Mouse (Mus musculus) cerebellum, postnatal 36 days (tissue): ENCODE results near the gene Il17rc.

Source experiments
- DNase-seq, 2 experiments: peaks; one replicate each; pipeline ENCODE4 v3.0.0; 2021 to 2022; ENCODE audit warnings: mixed read lengths in 2 of 2

The Il17rc gene

DNA sequence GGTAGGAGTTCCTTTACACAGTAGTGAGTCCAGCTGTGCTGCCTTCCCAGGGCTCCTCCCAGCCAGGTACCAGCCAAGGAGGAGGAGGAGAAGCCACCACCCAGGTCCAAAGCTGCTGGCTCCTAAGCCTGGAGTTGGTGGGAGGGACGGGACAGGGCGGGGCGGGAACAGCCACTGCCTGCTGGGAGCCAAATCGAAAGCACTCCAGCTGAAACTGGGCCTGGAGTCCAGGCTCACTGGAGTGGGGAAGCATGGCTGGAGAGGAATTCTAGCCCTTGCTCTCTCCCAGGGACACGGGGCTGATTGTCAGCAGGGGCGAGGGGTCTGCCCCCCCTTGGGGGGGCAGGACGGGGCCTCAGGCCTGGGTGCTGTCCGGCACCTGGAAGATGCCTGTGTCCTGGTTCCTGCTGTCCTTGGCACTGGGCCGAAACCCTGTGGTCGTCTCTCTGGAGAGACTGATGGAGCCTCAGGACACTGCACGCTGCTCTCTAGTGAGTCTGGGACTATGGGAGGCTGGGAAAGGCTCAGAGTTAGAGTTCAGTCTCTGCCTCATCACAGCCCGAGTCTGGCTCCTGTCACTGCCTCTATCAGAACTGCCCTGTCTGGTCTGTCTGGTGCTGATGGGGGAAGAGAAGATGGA is at the start of gene Il17rc:
TSS of gene Il17rc (plus strand) at position 131 of the 640 bp plus-strand sequence.
- DNase-seq = no peak

DNA sequence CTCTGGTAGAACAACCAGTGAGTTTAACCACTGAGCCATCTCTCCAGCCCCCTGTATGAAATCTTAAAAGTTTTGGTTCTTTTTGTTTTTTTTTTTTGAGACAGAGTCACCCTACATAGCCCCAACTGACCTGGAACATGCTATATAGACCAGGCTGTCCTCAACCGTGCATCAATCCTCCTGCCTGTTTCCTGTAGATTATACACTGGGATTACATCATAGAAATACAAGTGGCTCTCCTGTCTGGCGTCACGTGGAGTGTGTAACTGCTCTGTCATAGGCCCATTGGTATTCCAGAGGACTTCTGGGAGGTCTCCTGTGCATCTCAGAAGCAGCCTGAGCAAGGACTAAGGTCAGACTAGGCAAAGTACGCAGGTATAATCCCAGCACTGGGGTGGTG is 48.2 kb upstream of the Il17rc start:
- no peak for DNase-seq

- no peak for DNase-seq
Observed at GRCm38 (mm10) chr6:113424187-113424586, 47.0 kb upstream of the Il17rc start.

GRCm38 (mm10) chr6:113426696-113427095 is 44.5 kb upstream of the Il17rc start:
- DNase-seq = no peak

DNA sequence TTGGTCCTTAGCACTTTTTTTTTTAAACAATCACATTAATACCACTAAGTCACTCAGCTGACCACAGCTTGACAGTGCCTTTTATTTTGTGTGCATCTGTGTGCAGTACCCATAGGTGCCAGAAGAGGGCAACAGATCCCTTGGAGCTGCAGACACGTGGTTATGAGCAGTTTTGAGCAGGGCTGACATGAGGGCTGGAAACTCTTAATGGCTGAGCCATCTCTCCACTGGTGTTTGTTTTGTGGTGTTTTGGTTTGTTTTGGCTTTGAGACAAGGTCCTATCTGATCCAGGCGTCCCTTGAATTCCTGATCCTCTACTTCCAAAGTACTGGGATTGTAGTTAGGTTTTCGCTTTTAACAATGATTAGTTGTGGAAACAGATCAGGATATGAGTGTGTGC is 43.8 kb upstream of the Il17rc start:
- DNase-seq = no peak

GRCm38 (mm10) chr6:113428006-113428405 is 43.2 kb upstream of the Il17rc start:
- no peak for DNase-seq

- no peak for DNase-seq
Observed at GRCm38 (mm10) chr6:113429965-113430364, 41.3 kb upstream of the Il17rc start.

GRCm38 (mm10) chr6:113430846-113431245 is 40.4 kb upstream of the Il17rc start:
- DNase-seq = no peak

- no peak for DNase-seq
Observed at GRCm38 (mm10) chr6:113431801-113432200, 39.4 kb upstream of the Il17rc start.

DNA sequence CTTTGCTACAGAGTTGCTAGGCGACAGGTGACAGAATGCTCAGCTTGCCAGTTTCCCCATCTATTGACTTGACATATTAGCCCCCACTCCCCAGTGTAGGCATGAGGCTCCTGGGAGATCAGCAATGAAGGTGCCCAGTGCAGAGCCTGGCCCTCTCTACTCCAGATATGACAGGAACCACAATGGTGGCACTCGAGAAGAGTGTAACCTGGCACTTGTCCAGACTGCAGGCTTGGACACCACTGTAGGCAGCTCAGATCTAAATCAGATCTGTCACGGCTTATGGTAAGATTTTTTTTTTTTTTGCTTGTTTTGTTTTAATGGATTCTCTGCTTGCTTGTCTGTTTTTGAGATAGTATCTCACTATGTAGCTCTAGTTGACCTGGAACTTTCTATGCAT is 37.6 kb upstream of the Il17rc start:
- no peak for DNase-seq

- DNase-seq = no peak
Observed at GRCm38 (mm10) chr6:113434691-113435090, 36.5 kb upstream of the Il17rc start.

DNA sequence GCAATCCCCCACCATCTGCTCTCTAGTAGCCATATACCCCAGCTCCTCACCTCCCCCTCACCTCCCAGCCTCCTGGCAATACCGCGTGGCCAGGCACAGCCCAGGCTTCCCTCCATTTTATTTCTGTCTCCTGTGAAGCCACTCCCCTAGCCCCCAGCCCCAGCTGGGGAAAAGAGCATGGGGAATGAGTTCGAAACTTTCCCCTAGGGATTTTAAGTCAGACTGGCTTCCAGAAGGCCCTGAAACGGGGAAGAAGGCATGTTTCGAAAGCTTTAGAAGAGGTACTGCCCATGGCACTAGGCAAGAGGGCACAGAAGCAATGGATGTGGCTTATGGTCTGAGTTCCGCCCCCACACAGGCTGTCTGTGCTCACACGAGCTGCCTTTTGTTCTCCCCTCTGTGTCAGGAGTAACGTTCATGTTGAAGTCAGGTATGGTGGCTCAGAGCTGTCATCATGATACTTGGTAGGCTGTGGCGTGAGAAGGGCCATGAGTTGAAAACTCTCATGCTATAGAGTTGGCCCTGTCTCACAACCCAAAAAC is 35.5 kb upstream of the Il17rc start, which contains the start of gene Cidec:
TSS of gene Cidec (minus strand) at position 97 of the 542 bp plus-strand sequence.
- DNase-seq = no peak

GRCm38 (mm10) chr6:113437135-113437534 is 34.1 kb upstream of the Il17rc start:
- DNase-seq = no peak

DNA sequence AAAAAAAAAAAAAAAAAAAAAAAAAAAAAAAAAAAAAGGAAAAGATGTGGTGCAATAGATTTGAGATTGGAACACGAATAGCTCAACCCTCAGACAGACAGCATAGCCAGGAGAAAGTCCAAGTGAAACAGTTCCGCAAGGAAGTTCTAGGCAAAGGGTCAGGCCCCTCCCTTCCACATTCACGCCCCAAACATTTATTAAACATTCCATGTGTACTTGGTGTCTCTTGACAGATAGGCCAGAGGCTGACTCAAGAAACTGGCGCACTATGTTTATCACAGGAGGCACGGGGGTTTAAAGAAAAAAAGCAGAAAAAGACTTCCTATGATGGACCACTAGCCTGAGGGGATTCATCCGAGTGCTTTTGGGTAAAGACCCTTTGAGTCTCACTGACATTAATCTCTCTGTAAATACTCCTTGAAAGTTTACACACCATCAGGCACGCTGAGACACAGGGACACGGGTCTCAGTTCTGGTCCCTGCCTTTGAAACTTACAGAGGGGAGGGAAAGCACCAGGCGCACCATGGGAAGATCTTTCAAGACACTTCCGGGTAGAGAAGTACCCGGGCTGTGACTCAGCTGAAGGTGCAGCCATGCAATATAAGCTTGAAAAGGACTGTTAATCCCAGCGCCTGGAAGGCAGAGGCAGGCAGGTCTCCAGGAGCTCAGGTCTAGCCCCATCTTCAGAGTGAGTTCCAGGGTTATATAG is 32.4 kb upstream of the Il17rc start:
- DNase-seq = no peak

DNA sequence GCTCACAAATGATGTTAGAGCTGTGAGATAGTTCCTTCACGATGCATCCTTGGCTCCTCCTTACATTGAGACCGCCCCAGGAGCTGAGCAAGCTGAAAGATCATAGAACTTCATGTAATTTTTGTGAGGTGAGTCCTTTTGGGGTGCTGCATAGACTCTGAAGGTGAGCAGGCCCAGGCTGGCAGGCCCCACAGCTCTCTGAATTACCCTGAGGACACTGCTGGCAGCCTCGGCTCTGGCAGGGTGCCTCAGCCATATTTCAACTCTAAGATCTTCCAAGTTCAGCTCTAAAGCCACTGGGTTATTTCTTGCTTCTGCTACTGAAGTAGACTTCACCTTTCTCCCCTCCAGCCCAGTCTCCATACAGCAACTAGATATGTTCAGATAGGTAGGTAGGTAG is 30.5 kb upstream of the Il17rc start:
- DNase-seq = no peak

GRCm38 (mm10) chr6:113441147-113441680 is 30.0 kb upstream of the Il17rc start:
- DNase-seq = peak; percentile 79 to 85

- no peak for DNase-seq
Observed at GRCm38 (mm10) chr6:113442087-113442441, 29.2 kb upstream of the Il17rc start.

DNA sequence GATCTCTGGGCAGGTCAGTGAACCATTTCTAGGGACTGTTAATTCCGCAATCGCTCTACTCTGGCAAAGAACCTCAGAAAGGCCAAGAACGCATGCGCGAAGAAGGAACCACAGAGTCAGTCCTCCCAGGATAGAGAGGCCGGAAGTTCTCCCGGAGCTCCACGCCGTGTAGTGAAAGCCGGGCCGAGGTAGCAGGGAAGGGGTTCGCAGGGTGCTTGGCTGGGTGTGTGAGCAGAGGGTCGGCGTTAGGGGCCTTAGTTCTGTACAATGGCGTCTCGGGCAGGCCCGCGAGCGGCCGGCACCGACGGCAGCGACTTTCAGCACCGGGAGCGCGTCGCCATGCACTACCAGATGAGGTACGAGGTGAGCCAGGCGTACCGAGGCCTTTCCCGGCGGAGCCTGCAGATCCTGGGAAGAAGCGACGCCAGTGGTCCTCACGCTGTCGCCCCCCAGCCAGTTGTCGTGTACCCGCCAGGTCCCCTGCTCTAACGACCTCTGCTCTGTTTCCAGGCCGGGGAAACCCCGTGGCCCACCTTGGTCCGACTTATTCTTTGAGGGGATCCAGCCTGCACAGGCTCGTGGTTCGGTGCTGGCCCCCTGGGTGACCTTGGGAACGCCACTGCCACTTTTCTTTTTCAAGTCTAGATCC is 28.7 kb upstream of the Il17rc start, which contains the start of gene Jagn1:
TSS of gene Jagn1 (plus strand) at position 128 of the 649 bp plus-strand sequence.
- DNase-seq = peak; percentile 90 to 95

GRCm38 (mm10) chr6:113443091-113443490 is 28.1 kb upstream of the Il17rc start:
- no peak for DNase-seq

DNA sequence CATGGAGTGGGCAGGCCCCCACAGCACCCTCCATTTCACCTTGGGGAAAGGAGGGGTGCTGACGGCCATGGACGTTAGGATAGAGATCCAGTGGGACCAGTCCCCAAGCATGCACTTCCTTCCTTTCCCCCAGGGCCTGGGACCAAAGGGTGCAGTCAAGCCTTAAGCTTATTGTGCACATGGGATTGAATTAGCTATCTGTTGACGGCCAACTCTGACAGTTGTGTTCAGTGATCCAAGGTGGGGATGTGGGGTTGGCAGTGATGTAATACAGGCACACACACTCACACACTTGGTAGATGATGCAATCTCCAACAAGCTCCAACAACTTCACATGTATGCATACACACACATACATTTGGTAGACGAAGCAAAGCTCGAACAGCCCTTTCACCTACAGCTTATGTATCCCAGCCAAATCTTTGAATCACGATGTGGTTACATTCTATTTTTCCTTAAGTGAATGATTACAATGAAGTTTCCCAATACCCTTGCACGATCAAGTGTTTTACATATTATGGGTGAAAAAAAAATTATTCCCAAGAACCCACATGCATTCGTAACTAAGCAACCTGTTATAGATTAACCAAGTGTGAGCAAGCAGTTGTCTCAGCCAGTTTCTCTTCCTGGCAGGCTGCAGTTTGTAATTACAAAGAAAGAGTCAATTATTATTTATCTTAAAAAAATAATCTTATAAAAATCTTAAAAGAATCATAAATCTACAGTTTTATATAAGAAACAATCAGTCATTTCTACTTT is 26.8 kb upstream of the Il17rc start:
- DNase-seq = no peak

- peak in 1 of 2 experiments; percentile 15 for DNase-seq
Observed at GRCm38 (mm10) chr6:113447639-113448038, 23.6 kb upstream of the Il17rc start.

- no peak for DNase-seq
Observed at GRCm38 (mm10) chr6:113451839-113452238, 19.4 kb upstream of the Il17rc start.

DNA sequence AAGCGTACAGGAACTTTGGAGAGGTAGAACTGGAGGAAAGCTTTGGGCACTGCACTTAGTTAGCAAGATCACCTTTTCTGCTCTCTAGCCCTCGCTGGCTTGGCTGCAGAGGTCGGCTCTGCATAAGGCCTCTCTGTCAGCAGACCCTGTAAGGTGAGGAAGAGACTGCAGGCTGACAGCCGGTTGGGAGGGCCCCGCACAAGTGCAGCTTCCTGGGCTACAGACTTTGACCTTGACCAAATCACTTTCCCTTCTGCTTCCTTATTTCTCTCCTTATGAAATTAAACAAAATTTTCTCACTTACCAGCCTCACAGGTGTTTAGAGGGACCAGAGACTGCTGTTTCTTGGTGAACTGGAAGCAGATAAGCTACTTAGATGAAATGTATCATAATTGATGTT is 16.2 kb upstream of the Il17rc start:
- DNase-seq = no peak
